Mouse (Mus musculus): Measurements from ENCODE around the gene Setdb2.

Gene Setdb2

GRCm38 (mm10) chr14:59389532-59389931 lies 51.2 kb downstream of the Setdb2 start:
- no peak for DNase-seq (ENCODE audit: inconsistent age in 2 of 2, low spot score in 1 of 2)

GRCm38 (mm10) chr14:59370348-59371068 lies 70.2 kb downstream of the Setdb2 start:
- DNase-seq (ENCODE audit: inconsistent age in 2 of 2, low spot score in 1 of 2) = no peak

- DNase-seq (ENCODE audit: inconsistent age in 2 of 2, low spot score in 1 of 2) = no peak
These were observed 74.1 kb downstream of the Setdb2 start for GRCm38 (mm10) chr14:59366386-59367105.

GRCm38 (mm10) chr14:59365244-59365644 lies 75.4 kb downstream of the Setdb2 start, which contains the start of gene Phf11d:
TSS of gene Phf11d (minus strand) at chr14:59365470.
- peak; percentile 29 to 72 for DNase-seq (ENCODE audit: inconsistent age in 2 of 2, low spot score in 1 of 2)

Data from adrenal gland, adult (tissue).